Mouse (Mus musculus) heart, postnatal 10 days (tissue): ENCODE measurements around the gene Fbxo44. TPM values are rescaled to one million over a fixed set of nuclear protein-coding genes. Genes with fewer than 3 reads are reported as not detected.

Source experiments
- DNase-seq, 2 experiments: peaks; one replicate each; pipeline ENCODE4 v3.0.0; 2021
- intact Hi-C: fragments of 180-260 bp; cut with DNase I; formaldehyde crosslinking; loops from one replicate; pipeline ENCODE4 v1.15.1; 2025
- total RNA-seq, 2 experiments: library from RNA; stranded (reverse); gene quantifications; 2 replicates each; pipeline ENCODE4 v1.2.3; 2021

The Fbxo44 gene
- total RNA-seq, 2 experiments from 2014 or later = 11.2 to 11.8 TPM

DNA sequence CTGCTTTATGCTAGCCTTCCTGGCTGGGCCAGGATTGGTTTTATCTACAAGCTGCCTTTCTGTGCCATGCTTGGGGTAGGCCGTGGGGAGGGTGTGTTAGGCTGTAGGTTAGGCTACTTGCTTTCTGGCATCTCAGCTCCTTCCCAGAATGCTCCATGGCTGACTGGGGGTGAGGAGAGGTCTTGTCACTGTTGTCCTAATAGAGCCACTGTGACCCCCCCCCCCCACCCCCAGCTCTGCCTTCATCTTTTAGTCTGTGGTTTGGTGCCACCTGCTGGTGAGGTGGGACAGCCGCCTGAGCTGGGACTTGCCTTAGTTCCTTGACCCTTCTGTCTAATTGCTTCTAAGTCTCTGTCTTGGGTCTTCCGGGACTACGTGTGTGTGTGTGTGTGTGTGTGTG lies 6.7 kb upstream of the Fbxo44 start:
- peak; percentile 54 to 82 for DNase-seq
- intact Hi-C loops = loop anchor here (5.0 kb wide), 1 partner anchor 440 kb away; no protein-coding TSS in a partner anchor

DNA sequence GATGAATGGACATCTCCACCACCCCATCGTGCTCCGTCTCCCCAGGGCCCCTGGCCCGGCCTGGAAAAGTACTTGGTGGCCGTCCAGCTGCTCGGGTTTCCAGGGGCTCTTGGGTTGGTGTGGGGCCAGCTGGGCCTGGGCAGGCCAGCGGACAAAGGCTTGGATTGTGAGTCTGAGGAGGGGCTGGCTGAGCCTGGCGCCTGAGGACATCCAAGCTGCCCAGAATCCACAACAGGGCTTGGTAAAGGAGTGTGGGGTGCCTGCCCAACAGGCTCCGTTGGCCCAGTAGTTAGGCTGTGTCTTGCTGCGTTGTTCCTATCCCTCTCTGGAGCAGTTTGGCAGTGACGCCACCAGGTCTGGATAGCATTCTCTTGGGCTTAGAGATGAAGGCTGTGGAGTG lies 6.1 kb upstream of the Fbxo44 start:
- intact Hi-C loops = loop anchor here (5.0 kb wide), 1 partner anchor 441 kb away; no protein-coding TSS in a partner anchor

DNA sequence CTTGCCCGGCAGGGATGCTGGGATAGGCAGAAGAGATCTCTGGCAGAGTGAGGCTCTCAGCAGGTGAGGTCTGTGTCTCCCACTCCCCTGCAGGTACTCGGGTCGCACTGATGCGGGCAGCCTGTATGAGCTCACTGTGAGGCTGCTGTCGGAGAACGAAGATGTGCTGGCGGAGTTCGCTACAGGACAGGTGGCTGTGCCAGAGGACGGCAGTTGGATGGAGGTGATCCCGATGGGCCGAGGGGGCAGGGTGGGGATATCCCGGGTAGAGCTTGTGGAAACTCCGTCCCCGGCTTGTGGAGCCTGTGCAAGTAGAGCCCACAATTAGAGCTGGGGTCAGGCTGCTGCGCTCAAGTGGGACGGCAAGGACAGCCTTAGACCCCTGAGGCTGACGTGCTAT lies 5.3 kb upstream of the Fbxo44 start:
- intact Hi-C loops = loop anchor here (5.0 kb wide), 1 partner anchor 442 kb away; no protein-coding TSS in a partner anchor
- DNase-seq = no peak

More for the DNA sequence above, 6.1 kb upstream of the Fbxo44 start:
- DNase-seq = peak in 1 of 2 experiments; percentile 14

DNA sequence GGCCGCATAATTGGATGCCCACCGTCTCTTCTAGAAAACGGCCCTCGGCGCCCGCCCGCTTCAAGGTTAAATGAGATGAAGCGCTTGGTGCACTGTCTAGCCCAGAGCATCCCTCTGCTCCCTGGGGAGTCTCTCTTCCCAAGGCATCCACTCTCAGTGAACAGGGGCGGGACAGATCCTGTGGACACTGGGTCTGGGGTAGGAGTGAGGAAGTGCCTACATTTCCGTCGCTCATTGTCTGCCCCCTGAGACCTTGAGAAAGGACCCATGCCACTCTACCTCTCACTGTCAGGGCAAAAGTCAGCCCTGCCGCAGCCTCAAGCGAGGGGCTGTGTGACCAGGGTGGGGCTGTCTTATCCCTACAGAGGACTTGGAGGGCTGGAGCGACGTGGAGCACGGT lies 4.2 kb upstream of the Fbxo44 start:
- intact Hi-C loops = loop anchor here (1.0 kb wide), 1 partner anchor 49 kb away; no protein-coding TSS in a partner anchor
- DNase-seq = peak in 1 of 2 experiments; percentile 23

DNA sequence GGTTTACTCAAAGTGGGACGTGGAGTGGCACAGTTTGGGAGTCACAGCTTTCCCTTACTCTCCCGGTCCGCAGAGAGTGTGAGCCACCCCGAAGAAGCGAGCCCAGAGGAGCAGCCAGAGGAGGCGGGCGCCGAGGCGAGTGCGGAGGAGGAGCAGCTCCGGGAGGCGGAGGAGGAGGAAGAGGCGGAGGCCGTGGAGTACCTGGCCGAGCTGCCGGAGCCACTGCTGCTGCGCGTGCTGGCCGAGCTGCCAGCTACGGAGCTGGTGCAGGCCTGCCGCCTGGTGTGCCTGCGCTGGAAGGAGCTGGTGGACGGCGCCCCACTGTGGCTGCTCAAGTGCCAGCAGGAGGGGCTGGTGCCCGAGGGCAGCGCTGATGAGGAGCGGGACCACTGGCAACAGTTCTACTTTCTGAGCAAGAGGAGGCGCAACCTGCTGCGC lies 3.7 kb upstream of the Fbxo44 start:
- intact Hi-C loops = loop anchor here (1.0 kb wide), 1 partner anchor 49 kb away; no protein-coding TSS in a partner anchor

DNA sequence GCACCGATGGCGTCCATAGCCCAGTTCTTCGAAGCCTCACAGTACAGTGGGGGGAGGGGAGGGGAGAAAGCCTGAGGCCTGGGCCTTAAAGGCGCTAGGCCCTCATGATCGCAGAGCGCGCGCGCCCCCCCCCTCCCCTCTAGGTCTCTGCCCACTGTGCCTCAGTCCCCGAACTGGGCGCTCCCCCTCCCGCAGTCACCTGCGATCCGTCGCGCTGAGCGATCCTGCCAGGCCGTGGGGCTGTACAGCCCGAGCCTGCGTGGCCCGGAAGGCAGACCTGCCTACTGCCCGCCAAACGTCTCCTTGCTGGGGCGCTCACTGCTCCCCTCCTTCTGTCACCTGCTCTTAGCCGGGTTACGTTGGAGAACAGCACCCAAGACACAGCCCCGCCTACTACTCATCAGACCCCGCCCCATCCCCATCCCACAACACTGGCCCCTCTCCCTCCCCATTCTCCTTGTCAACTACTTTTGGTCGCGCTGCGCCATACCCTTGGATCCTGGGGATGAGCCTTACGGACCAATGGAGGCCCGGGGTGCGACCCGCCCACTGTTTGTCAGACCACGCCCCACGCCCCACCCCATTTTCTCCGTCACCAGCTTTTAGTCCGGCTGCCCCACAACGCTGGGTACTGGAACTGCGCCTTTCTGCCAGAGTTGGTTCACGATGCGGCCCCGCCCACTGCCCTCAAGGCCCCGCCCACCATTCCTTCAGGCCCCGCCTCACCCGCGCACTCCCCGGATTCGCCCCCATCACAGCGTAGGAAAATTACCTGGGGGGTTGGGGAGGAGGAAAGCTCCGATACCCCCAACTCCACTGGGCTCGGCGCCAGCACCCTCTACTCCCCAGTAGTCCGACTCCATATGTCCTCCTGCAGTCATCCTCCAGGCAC lies 492 bp downstream of the Fbxo44 start:
- intact Hi-C loops = no loop called here
- peak; percentile 88 to 89 for DNase-seq

More for the DNA sequence above, 3.7 kb upstream of the Fbxo44 start:
- peak; percentile 72 to 73 for DNase-seq

DNA sequence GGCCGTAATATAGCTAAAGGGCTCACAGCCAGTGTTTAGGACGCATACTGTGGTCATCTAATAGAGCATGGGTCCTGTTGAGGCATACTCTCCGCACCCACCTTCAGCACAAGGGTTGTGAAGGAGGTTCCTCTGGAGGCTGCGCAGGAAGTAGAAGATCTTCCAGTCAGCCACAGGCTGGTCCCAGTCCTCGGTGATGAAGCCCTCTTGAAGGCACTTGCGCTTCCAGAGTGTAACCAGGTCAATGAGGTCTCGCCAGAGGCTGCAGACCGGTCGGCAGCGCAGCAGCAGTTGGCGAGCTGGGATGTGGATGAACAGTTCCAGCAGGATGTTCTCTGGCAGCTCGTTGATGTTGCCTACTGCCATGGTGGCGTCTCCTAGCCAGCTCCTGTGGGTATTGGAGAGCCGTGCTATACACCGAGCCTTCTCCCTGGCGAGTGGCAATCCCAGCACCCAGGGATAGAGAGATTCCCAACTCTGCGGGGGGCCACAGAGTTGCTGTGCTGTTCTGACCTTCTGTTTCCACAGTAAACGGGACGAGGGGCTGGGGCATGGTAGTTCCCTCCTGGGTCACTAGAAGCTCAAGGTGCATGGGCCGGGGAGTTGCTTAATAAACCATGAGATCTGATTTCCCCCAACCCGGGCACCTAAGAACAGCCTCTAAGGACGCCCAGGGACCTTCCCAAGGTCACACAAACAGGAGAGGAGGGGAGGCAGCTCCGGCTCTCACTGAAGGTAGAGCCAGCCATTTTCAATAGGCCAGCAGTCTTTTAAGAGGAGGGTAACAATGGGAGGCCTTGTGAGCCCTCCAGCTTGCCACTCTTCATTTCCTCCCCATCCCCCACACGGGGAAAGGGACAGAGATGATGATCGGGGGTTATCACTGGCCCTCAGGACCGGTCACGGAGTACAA lies 1.6 kb downstream of the Fbxo44 start:
- intact Hi-C loops = no loop called here
- DNase-seq = no peak

DNA sequence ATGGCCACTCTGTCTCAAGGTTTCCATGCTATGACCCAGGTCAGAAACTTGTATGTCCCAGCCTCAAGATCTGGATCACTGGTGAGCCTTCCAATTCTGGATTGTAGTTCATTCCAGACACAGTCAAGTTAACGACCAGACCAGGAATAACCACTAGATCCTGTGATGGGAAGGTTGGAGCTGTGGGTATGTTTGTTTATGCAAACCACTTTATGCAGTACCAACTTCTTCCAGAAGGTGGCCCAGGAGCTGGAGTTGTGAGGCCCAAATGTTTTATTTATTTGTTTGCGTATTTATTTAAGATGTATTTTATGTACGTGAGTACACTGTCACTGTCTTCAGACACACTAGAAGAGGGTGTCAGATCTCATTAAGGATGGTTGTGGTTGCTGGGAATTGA lies 5.3 kb downstream of the Fbxo44 start:
- intact Hi-C loops = no loop called here
- peak in 1 of 2 experiments; percentile 68 for DNase-seq

DNA sequence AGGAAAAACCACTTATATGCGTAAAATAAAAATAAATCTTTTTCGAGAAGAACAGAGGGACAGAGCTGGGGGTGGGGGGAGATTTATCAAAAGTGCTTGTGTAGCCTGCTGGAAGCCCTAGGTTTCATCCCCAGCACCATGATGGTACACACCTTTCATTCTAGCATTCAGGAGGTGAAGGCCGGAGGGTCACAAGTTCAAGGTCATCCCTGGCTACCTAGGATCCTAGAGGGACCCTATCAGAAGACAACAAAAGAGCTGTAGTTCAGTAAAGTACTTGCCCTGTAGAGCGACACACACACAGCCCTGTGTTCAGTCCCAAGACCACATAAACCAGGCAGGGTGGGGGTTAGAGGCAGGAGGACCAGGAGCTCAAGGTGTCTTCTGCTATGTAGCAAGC lies 6.3 kb downstream of the Fbxo44 start:
- no peak for DNase-seq
- intact Hi-C loops = no loop called here

DNA sequence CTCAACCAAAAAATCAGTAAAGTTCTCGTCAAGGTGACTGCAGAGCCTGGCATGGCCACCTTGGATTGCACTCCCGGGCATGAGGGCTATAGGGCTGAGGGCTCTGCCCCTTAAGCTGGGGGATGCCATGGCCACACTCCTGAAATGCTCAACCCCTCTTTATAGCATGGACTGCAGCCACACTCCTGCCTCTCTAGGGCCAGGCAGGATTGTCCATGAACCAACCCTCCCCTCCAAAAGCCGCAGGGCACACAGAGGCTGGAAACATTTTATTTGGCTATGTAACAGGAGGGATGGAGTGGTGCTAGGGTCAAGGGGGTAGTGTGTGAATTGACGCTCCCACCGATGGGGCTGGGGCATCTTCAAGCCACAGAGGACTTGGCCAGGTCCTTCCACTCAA lies 7.7 kb downstream of the Fbxo44 start:
- intact Hi-C loops = no loop called here
- no peak for DNase-seq

DNA sequence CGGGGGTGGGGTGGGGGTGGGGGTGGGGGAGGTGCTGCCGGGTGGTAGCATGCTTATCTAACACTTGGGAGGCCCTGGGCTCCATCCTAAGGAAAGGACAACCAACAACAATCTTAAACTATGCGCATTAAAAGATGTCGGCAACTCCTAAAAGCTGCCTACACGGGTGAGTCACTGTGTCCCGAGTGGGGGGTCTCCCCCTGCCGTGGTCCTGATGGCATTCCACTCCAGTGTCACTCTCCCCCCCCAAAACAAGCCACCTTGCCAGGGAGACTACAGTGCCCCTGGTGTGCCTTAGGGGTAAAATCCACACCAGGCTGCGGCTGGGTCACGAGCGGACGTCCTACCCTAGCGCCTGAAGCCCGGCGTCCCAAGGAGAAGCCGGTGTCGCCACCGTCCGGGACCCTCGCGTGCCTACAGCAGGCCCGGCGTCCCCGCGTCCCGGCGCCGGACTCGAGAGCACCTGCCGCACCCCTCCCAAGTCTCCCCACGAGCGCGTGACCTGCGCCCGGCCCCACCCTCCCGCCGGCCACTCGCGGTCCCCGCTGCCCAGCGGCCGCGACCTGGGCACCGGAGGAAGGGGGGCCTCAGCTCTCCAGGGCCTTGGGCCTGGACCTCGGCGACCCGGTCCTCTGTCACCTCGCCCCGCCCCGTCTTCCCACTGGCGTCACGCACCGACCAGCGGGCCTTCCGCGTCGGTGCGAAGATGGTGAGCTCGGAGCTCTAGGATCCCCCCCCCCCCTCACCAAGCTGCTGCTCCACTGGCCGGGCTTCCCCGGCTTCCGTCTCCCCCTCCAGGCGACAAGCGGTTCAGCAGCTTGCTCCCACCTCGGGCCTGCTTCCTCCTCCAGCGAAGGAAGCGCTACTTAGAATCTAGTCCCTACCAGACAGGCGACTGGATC lies 8.8 kb downstream of the Fbxo44 start, which contains the start of gene Fbxo6:
TSS of gene Fbxo6 (minus strand) at position 874 of the 902 bp plus-strand sequence.
- intact Hi-C loops = loop anchor here (1.0 kb wide), 1 partner anchor 11 kb away; no protein-coding TSS in a partner anchor
- peak; percentile 90 for DNase-seq

DNA sequence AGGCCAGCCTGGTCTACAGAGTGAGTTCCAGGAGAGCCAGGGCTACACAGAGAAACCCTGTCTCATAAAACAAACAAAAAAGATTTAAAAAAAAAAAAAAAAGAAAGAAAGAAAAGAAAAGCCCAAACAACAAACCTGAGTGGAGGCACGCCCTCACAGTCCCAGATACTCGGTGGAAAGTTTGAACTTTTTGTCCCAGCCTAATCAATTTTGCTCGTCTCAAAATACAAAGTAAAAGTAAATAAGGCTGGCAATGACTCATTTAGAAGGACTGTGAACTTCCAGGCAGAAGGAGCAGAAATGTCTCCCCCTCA lies 9.4 kb downstream of the Fbxo44 start:
- no peak for DNase-seq
- intact Hi-C loops = loop anchor here (1.0 kb wide), 1 partner anchor 11 kb away; no protein-coding TSS in a partner anchor

DNA sequence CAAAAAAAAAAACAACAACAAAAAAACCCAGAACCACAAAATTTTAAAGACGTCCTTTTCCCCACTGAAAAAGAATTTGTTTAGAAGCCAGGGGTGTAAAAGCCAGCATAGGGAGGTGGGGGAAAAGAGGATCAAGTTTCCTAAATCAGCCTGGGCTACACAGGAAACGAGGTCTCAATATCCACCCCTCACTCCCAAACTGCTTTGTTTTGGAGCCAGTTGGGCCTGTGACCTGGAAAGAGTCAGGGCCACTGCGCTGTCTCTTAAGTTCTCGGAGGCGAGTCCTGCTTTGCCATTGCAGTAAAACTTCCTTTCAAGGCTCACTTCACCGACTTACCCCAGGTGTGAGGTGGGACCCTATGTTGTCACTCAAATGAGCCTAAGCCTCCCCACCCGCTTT lies 10.0 kb downstream of the Fbxo44 start:
- intact Hi-C loops = no loop called here
- DNase-seq = no peak

DNA sequence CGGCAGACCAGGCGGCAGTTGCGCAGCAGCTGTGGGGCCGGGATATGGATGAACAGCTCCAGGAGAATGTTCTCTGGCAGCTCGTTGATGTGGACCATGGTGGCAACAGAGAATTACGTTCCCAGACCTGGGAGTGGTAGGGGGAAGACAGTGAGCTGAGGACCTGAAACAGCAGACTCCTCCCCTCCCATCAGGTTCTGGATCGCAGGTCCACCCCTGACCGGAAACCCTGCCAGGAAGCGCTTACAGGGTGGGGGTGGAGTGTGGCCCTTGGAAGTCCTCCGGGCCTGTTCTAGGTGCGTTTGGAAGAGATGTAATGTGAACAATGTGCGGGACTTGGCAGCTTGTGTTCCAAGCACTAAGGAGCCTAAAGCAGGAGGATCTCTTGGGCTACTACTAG lies 10.7 kb downstream of the Fbxo44 start:
- intact Hi-C loops = no loop called here
- DNase-seq = no peak

DNA sequence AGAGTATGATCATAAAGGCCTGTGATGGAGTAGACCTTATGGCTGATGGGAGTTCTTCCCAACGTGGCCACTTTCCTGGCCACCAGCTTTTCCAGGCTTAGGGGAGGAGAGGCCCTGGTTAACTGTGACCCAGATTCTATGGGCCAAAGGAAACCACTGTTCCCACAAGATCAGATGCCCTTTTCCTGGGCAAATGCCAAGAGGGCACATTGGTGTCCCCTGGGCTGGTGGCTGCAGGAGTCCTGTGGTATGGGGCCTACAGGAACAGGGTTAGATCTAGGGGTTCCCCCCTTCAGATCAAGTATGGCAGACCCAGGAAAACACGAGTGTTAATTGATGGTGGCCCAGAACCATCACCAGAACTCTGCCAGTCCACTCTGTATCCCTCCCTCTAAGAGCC lies 12.6 kb downstream of the Fbxo44 start:
- no peak for DNase-seq
- intact Hi-C loops = no loop called here

DNA sequence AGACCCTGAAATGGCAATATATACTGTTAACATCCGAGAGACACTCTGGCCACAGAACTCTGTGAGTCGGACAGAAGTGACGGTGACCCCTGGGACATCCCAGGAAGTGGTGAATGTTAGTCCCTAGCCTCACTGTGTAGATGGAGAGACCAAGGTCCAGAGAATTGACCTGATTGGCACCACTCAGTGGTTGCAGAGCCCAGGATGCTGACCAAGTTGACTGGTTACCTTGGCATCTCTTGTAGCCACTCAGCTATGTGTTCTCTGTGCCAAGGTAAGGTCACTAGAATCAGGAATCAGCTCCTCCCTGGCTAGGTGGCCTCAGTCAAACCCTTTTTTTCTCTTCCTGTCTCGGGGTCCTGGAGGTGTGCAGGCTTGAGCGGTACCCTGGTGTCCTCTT lies 16.6 kb downstream of the Fbxo44 start:
- intact Hi-C loops = no loop called here
- no peak for DNase-seq

DNA sequence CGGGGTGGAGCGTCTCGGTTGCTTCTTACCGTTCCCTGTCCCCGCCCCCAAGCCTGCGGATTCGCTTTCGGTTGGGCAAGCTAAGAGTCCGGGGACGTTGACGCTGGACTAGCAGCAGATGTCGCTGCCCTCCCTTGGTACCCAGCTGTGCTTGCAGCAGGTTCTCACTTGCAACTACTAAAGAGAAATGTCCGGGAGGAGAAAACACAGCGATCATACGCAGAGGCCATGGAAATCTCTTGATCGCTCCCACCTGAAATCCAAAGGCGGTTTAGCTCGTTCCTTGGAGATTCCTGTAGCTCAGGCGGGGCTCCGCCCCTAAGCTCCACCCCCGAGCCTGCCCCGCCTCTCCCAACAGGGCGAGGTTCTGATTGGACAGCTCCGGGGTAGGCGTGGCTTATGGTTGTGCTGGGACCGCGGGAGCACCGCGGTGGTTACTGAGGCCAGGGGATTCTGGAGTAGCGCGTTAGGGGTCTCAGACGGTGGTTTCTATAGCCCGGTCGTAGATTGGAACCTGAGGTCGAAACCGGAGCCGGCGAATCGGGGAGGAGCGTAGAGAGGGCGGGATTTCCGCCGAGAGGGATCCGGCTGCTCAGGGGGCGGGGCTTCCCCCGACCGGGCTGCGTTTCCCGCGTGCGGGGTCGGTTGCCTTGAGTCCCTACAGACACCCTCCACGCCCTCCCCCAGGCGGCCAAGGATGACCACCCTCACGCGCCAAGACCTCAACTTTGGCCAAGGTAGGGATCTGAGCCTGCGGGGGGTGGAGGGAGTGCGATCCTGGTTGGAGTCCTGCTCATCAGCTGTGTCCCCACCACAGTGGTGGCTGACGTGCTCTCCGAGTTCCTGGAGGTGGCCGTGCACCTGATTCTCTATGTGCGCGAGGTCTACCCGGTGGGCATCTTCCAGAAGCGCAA lies 19.9 kb downstream of the Fbxo44 start:
- DNase-seq = peak; percentile 95 to 96
- intact Hi-C loops = loop anchor here (1.0 kb wide), 1 partner anchor 11 kb away; no protein-coding TSS in a partner anchor

DNA sequence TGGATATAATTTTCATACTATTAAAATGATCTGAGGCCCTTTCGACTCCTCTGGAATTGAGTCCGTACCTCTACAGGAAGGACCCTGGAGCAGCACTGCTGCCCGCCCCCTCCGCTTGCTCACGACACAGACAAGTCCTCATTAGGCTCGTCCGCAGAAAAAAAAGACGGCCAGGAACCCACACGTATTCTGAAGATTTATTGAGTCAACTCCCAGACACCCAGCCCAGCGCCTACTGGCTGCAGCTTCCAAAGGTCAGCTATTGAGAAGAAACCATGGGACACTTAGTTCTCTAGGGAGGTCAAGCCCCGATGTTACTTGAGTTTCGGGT lies 20.6 kb downstream of the Fbxo44 start:
- no peak for DNase-seq
- intact Hi-C loops = loop anchor here (1.0 kb wide), 1 partner anchor 12 kb away; no protein-coding TSS in a partner anchor

DNA sequence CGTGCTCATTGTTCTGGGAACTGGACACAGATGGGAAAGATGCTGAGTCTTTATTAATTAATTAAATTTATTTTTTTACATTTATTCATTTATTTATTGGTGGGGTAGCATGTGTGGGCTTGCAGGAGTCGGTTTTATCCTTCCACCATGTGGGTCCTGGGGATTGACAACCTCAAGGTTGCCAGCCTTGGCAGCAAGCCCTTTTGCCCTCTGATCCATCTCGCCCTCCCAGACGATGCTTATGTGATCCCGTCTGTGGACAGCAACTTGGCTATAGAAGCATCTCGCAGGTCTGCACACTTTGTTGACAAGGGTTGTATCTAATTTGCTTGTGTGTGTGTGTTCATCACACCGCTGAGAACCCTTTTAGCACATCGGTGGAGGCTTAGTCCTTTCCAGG lies 22.8 kb downstream of the Fbxo44 start:
- DNase-seq = no peak
- intact Hi-C loops = no loop called here
